Mouse (Mus musculus) mouse embryonic stem cell (cell line): ENCODE results near the gene Jam2.

ENCODE experiments used
- in situ Hi-C, 2 experiments: fragments of 300-500 bp; cut with MboI; formaldehyde crosslinking; loops; 1 replicate in 1 of 2; 3 replicates in 1 of 2; pipeline ENCODE4 v1.14.3; 2019 to 2020; ENCODE audit warnings: low sequenced_read_pairs in 2 of 2, low pct_unique_long_range_greater_than_20kb in 1 of 2, mixed read lengths in 1 of 2; ENCODE audit not compliant: unreplicated experiment in 1 of 2

The Jam2 gene

GRCm38 (mm10) chr16:84778431-84778830 is 4.5 kb downstream of the Jam2 start:
- in situ Hi-C loops: no loop called here

GRCm38 (mm10) chr16:84778861-84779630 is 5.1 kb downstream of the Jam2 start:
- in situ Hi-C loops: no loop called here

- in situ Hi-C loops: no loop called here
Measured at GRCm38 (mm10) chr16:84779718-84780117, 5.8 kb downstream of the Jam2 start.

GRCm38 (mm10) chr16:84783279-84783678 is 9.4 kb downstream of the Jam2 start:
- in situ Hi-C loops: no loop called here

GRCm38 (mm10) chr16:84784966-84785365 is 11.0 kb downstream of the Jam2 start:
- in situ Hi-C loops: no loop called here

GRCm38 (mm10) chr16:84790595-84791165 is 16.8 kb downstream of the Jam2 start:
- in situ Hi-C loops: no loop called here

GRCm38 (mm10) chr16:84793401-84793800 is 19.5 kb downstream of the Jam2 start:
- in situ Hi-C loops: no loop called here

- in situ Hi-C loops: no loop called here
Measured at GRCm38 (mm10) chr16:84795337-84795736, 21.4 kb downstream of the Jam2 start.

- in situ Hi-C loops: no loop called here
Measured at GRCm38 (mm10) chr16:84796678-84797077, 22.8 kb downstream of the Jam2 start.

GRCm38 (mm10) chr16:84800038-84800437 is 26.1 kb downstream of the Jam2 start:
- in situ Hi-C loops: no loop called here

- in situ Hi-C loops: no loop called here
Measured at GRCm38 (mm10) chr16:84802217-84802616, 28.3 kb downstream of the Jam2 start.

GRCm38 (mm10) chr16:84804866-84805265 is 30.9 kb downstream of the Jam2 start:
- in situ Hi-C loops: no loop called here

- in situ Hi-C loops: no loop called here
Measured at GRCm38 (mm10) chr16:84806175-84806574, 32.3 kb downstream of the Jam2 start.

GRCm38 (mm10) chr16:84807874-84808273 is 34.0 kb downstream of the Jam2 start:
- in situ Hi-C loops: no loop called here

- in situ Hi-C loops: no loop called here
Measured at GRCm38 (mm10) chr16:84810254-84810653, 36.3 kb downstream of the Jam2 start.

GRCm38 (mm10) chr16:84813852-84814251 is 39.9 kb downstream of the Jam2 start:
- in situ Hi-C loops: no loop called here

- in situ Hi-C loops: no loop called here
Measured at GRCm38 (mm10) chr16:84814511-84814910, 40.6 kb downstream of the Jam2 start.

- in situ Hi-C loops: no loop called here
Measured at GRCm38 (mm10) chr16:84817423-84817822, 43.5 kb downstream of the Jam2 start.

GRCm38 (mm10) chr16:84825009-84825408 is 51.1 kb downstream of the Jam2 start:
- in situ Hi-C loops: loop anchor here in 1 of 2 experiments (25.0 kb wide), 1 partner anchor 88 kb away; the partner anchor contains the start of gene Mrpl39

- in situ Hi-C loops: loop anchor here (10.0 to 25.0 kb wide), 2 partner anchors 94 to 97 kb away; partner anchors contain the start of gene Mrpl39 (in 2 of the 2)
Measured at GRCm38 (mm10) chr16:84831696-84832095, 57.8 kb downstream of the Jam2 start.
